Mouse (Mus musculus): Measurements from ENCODE around the gene Abca4.

Gene Abca4

GRCm38 (mm10) chr3:122173526-122174150 is 129.4 kb downstream of the Abca4 start:
- DNase-seq (ENCODE audit: low spot score) = no peak

GRCm38 (mm10) chr3:122176018-122176417 is 131.8 kb downstream of the Abca4 start:
- no peak for DNase-seq (ENCODE audit: low spot score)

DNA sequence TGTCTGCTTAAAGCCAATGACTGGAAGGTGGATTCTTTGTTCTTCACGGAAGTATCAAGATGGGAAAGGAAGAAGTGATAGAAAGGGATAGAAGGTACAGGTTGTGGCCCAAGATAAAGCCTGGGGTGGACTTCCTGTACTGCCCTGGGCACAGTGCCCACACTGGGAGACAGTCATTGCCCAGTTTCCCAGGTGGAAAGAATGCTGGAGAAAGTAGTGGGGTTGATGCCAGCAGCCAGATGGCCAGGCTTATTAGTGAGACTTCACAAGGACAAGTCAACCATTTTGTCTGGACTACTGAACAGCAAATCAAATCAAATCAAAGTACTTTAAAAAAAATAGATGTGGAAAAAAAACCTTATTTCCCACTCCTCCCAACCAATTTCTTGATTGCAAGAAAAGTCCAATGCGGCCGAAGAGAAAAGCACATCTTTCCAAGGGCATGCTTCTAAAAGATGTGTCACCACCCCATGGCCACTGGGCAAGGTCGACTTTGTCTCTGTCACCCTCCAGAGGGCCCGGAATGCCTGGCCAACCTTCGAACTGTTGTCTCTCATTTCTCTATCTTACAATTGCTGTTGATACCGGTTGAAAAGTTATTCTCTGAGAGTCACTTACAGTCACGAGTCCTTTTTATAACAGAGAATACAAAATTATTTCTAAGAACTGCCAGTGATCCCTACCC is 132.6 kb downstream of the Abca4 start:
- DNase-seq (ENCODE audit: low spot score) = no peak

GRCm38 (mm10) chr3:122184109-122184508 is 139.9 kb downstream of the Abca4 start:
- no peak for DNase-seq (ENCODE audit: low spot score)

- DNase-seq (ENCODE audit: low spot score) = no peak
Observed at GRCm38 (mm10) chr3:122186975-122187374, 142.7 kb downstream of the Abca4 start.

DNA sequence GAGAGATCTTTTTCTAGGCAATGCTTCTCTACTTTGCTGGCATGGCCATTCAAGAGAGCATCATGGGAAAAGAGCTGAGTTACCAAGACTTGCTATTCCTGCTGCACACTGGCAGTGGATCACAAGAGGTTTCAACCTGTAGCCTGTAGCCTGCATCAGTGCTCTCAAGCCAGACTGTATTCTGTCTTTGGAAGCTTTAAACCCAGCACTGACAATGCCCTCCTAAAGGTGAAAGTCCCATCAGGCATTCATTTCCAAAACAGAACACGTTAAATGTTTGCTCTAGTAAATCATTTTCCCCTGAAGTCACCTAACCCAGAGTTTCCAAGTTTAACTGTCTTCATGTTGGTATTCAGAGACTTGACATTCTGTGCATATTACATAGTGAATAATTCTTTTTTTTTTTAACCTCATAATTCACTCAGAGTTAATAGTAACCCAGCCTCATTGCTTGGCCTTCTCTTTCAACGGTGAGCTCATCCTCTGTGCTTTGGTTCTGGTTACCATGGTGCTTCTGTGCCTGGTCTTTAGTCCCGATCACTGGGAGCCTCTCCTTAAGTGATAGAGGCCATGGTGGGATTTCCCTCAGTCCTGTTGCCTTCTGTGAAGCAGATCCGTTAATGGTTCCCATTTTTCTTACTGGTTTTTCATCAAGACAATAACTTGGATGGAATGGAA is 152.5 kb downstream of the Abca4 start:
- DNase-seq (ENCODE audit: low spot score) = no peak

- no peak for DNase-seq (ENCODE audit: low spot score)
Observed at GRCm38 (mm10) chr3:122198532-122198931, 154.3 kb downstream of the Abca4 start.

DNA sequence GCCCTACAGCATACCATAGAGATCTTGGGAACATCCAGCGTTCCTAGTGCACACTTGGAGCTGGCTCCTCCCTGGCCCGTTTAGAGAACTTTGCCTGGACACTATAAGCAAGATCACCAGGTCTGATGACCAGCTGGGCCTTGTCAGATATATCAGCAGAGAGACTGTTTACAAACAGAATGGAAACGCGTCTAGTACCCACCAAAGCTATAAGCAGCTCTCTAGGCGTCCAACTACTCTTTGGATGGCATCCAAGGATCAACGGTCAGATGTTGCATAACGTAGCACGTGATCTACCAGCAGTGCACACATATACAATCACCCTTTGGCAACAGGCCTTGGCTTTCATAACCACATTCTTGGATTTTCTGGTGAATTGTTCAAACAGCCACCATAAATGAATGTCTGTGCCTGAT is 154.7 kb downstream of the Abca4 start:
- DNase-seq (ENCODE audit: low spot score) = peak; percentile 85

- DNase-seq (ENCODE audit: low spot score) = no peak
Observed at GRCm38 (mm10) chr3:122199600-122199999, 155.4 kb downstream of the Abca4 start.

GRCm38 (mm10) chr3:122200017-122200416 is 155.8 kb downstream of the Abca4 start:
- no peak for DNase-seq (ENCODE audit: low spot score)

DNA sequence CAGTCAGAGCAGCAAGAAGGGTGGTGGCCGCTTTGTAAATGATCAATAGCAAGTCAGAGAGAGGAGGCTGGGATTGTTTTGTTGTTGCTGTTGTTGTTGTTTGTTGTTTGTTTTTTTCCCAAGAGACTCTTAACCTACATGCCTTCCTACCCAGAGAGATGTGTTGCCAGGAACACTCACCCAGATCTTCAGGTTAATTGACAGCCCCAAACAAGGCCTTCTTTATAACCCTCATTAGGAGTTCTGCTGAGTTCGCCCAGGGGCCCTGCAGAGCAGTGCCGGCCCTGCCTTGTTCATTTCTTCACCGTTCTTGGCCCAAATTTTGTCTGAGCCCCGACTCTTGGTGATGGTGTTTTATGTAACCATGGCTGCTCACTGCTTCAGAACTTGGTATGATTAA is 156.2 kb downstream of the Abca4 start:
- DNase-seq (ENCODE audit: low spot score) = no peak

GRCm38 (mm10) chr3:122202307-122202732 is 158.1 kb downstream of the Abca4 start:
- DNase-seq (ENCODE audit: low spot score) = no peak

GRCm38 (mm10) chr3:122203675-122204329 is 159.6 kb downstream of the Abca4 start:
- DNase-seq (ENCODE audit: low spot score) = no peak

GRCm38 (mm10) chr3:122205753-122206152 is 161.5 kb downstream of the Abca4 start:
- no peak for DNase-seq (ENCODE audit: low spot score)

GRCm38 (mm10) chr3:122206279-122207070 is 162.2 kb downstream of the Abca4 start:
- DNase-seq (ENCODE audit: low spot score) = no peak

DNA sequence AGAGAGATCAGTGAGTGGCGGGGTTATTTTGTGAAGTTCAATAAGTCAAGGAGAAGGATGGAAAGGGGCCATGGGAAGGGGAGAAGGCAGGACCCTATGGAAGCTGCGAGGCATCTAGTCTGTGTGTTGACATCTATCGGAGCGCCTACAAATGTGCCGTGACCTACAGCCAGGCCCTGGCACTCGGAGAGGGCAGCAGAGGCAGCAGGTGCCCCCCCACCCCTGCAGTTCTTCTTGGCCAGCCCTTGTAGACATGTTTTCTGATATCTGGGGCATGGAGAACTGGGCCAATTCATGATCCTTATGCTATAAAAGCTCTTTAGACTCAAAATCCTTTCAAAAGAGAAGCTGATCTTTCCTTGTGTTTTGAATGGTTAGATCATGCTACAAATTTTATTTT is 163.5 kb downstream of the Abca4 start:
- no peak for DNase-seq (ENCODE audit: low spot score)

- no peak for DNase-seq (ENCODE audit: low spot score)
Observed at GRCm38 (mm10) chr3:122208296-122209225, 164.3 kb downstream of the Abca4 start.

- DNase-seq (ENCODE audit: low spot score) = no peak
Observed at GRCm38 (mm10) chr3:122209511-122209910, 165.3 kb downstream of the Abca4 start.

DNA sequence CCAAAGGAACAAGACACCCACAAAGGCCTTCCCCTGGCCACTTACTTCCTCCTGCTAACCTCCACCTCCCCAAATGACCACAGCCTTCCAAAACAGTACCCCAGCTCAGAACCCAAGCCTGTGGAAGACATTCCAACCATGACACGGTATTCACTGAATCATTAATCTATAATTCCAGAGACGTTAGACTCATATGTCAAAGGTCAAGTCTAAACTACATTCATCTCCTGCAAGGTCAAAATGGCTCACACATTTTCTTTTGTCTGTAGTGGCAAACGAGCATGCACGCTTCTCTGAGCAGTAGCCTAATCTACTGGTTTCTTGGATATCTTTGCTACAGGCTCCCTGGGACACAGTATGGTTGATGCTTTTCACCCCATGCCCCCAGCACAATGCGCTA is 166.2 kb downstream of the Abca4 start:
- no peak for DNase-seq (ENCODE audit: low spot score)

GRCm38 (mm10) chr3:122210846-122211245 is 166.6 kb downstream of the Abca4 start:
- DNase-seq (ENCODE audit: low spot score) = no peak

Data from lung, postnatal 25 days (tissue).